Mouse (Mus musculus) CD8-positive naive resting alpha-beta T cell, adult 2 months (primary cell): ENCODE data around the gene Lao1.

Experiments
- DNase-seq, 2 experiments: peaks; one replicate each; pipeline ENCODE4 v3.0.0; 2022; ENCODE audit warnings: low read depth in 2 of 2, low spot score in 2 of 2

Lao1 gene

GRCm38 (mm10) chr4:119014997-119015396 is 53.6 kb downstream of the Lao1 start:
- no peak for DNase-seq

- DNase-seq: no peak
These were observed 54.2 kb downstream of the Lao1 start for GRCm38 (mm10) chr4:119015557-119015956.

GRCm38 (mm10) chr4:119017078-119017477 is 55.7 kb downstream of the Lao1 start:
- DNase-seq: no peak
